Mouse (Mus musculus): ENCODE results near the gene Slc24a5.
A peak's percentile ranks its signal among the peaks of the same experiment; 100 is the strongest.

Gene Slc24a5

GRCm38 (mm10) chr2:125119381-125120110, 51.6 kb downstream of the Slc24a5 start:
- no peak for DNase-seq (ENCODE audit: extremely low spot score)

DNA sequence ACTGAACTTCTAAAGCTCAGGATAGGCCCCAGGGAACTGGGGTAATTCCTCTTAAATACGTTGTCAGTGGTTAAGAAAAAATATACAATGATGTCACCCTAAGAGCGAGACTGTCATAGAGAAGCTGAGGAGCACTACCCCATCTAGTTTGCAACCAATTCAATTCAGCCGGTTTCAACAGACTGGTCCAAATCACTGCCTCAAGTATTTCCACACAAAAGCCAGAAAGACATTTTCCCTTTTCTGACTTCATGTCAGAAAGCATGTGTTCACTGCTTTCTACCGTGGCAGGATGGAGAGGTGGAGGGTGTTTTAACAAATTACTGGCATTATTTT, 54.3 kb downstream of the Slc24a5 start:
- no peak for DNase-seq (ENCODE audit: extremely low spot score)

DNA sequence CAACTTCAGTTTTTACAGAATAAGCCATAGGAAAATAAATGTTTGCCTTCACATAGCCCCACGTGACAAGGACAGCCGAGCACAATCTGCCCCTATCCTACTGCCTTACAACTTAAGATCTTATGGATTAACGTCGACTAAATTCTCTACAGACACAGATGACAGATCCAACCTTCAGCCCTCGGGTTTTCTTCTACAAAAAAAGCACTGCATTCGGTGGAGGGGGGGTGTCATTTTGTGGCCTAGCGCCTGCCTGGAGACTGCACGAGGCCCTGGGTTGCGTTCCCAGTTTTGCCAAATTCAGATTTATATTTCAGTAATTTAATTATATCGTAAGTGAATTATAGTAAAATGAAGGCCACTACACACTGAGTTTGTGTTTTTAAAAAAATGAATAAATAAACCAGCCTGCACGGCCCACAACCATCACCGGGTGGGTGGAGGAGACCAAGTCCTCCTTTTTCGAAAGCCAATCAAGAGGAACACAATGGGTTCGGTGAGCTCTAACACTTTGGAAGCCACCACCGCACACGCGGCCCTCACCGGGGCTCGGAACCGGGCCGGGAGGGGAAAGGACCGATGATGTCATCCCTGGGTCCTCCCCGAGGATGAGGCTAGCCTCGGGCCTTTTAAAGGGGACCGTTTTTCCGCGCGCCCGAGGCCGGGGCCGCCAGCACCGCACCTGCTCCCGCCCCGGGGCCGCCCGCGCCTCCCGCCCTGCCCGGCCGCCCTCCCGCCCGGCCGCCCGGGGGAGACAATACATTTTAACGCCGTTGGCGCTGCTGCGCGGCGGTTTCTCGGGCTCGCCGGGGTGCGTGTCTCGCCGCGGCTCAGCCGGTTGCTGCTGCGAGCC, 54.9 kb downstream of the Slc24a5 start:
- DNase-seq (ENCODE audit: extremely low spot score): peak; percentile 52

GRCm38 (mm10) chr2:125123477-125123852, 55.5 kb downstream of the Slc24a5 start, which contains the start of gene Myef2:
Gene Myef2 (minus strand): TSS chr2:125123661.
- peak; percentile 89 for DNase-seq (ENCODE audit: extremely low spot score)

GRCm38 (mm10) chr2:125125824-125126223, 57.9 kb downstream of the Slc24a5 start:
- DNase-seq (ENCODE audit: extremely low spot score): no peak

- DNase-seq (ENCODE audit: extremely low spot score): no peak
These were observed 58.9 kb downstream of the Slc24a5 start for GRCm38 (mm10) chr2:125126792-125127191.

DNA sequence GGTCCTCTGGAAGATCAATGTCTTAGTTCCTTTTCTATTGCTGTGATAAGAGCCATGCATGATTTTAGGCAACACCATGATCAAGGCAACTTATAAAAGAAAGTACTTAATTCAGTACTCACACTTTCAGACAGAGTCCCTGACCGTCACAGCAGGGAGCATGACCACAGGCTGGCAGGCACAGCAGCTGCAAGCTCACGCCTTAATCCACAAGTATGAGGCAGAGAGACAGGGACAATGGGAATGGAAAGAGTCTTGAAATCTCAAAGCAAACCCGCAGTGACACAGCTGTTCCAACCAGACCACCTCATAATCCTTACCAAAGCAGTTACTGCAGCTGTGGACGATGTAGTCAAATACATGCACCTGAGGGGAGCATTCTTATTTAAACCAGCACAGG, 66.2 kb downstream of the Slc24a5 start:
- no peak for DNase-seq (ENCODE audit: extremely low spot score)

DNA sequence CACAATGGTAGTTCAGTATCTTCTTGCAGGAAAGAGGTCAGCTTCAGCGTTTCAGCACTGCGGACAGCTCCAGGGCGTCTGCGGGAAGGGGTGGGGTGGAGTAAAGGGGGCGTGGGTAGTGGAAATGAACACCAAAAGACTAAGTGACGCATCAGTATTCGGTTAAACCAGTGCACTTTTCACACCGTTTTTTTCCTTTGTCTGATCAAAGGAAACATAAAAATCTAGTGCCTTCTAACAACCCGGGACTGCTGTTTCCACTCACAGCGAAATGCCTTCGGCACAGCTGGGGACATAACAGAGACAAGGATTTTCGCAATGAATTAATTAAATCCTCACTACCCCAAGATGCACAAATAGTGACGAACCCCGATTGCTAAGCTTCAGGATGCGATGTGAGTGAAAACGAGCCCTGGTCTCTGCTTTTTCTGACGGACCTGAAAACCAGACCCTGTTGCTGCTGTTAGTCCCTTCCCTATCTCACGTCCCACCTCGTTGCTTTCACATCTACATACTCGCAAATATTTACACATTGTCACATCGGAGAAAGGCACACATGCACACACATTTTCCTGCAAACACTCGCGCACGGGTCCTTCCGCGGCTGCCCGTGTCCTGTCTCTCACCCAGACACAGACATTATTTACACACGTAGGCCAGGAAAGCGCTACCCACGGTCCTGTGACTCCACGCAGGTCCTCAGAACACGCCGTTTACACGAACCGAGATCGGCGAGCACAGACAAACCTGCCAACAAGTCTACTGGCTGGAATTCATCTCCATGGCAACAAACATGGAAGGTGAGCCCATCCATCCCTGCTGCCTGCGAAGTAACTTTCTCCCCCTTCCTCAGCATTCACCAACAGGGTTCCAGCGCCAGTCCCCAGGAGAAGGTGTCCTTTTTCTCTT, 68.2 kb downstream of the Slc24a5 start, which contains the start of gene Ctxn2:
Ctxn2 (plus strand) TSS at position 790 of the 909 bp plus-strand sequence.
- DNase-seq (ENCODE audit: extremely low spot score): peak; percentile 86

- DNase-seq (ENCODE audit: extremely low spot score): no peak
These were observed 68.9 kb downstream of the Slc24a5 start for GRCm38 (mm10) chr2:125136846-125137245.
